Mouse (Mus musculus): ENCODE measurements around the gene Egfl7. TPM values are rescaled to one million over a fixed set of nuclear protein-coding genes. Genes with fewer than 3 reads are reported as not detected.

Gene Egfl7
- polyA plus RNA-seq, 1 experiment, result 37.7 TPM

DNA sequence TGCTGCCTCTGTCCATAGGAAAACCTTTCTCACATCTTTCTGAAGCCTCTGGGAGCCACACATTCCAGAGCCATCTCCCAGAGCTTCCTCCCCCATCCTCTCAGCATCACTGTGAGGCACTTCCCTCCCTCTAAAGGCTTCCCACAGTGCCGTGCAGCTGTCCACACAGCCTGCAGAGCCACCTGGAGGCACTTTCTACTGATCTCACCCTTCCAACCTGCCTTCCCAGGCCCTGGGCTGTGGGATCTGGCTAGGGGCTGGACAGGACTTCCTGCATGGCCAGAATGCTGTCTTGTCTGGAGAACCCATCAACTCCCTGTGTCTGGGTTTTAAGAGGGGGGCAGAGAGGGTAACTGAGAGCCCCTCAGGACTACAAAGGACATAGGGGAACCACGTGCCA, 32.3 kb upstream of the Egfl7 start:
- TF ChIP-seq EP300 (IDR thresholded peaks at IDR 0.05; ENCODE audit: insufficient read depth, low read depth, low read length), result no peak
- TF ChIP-seq POLR2A (IDR thresholded peaks at IDR 0.05; ENCODE audit: insufficient read depth, low read length), result no peak
- TF ChIP-seq CTCF (IDR thresholded peaks at IDR 0.05; ENCODE audit: low read depth, low read length), result peak; percentile 47
- H3K27ac ChIP-seq (ENCODE audit: insufficient read depth, low read length), result no peak overlapping the region
- H3K27me3 ChIP-seq (ENCODE audit: control insufficient read depth, insufficient read depth, low read length, poor library complexity, severe bottlenecking), result no peaks in the 10 kb centered on the region
- H3K9me3 ChIP-seq (replicated peaks; ENCODE audit: control insufficient read depth, insufficient read depth, low read length, poor library complexity, severe bottlenecking), result no peaks in the 10 kb centered on the region
- H3K9ac ChIP-seq (ENCODE audit: low read depth, poor library complexity, severe bottlenecking), result no peak overlapping the region
- no peak overlapping the region for H3K4me3 ChIP-seq (ENCODE audit: low read depth, low read length)
- H3K4me1 ChIP-seq (ENCODE audit: control insufficient read depth, insufficient read depth, low read length), result no peaks in the 10 kb centered on the region
- H3K36me3 ChIP-seq (ENCODE audit: control insufficient read depth, insufficient read depth, low read length, poor library complexity, severe bottlenecking), result no peaks in the 10 kb centered on the region

DNA sequence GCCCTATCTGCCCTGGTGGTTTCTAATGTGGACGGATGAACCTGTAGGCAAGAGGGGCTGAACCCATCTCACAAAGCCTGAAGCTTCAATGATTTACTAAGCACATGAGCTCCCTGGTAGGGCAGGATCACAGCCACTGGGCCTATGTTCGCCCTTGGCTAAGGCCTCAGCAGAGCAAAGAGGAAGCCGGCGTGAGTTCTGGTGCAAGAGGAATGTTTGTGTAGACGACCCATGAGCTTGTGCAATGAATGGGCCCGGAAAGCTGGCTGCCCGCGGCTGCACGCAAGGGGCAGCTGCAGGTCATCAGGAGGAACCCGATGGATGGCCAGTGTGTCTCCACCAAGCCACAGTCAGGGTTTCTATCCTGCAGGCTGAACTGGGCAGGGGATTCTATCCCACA, 30.0 kb upstream of the Egfl7 start:
- Histone ChIP-seq H3K27ac (ENCODE audit: insufficient read depth, low read length) (no peak overlapping the region), H3K27me3 (ENCODE audit: control insufficient read depth, insufficient read depth, low read length, poor library complexity, severe bottlenecking) (no peaks in the 10 kb centered on the region), H3K9me3 (replicated peaks; ENCODE audit: control insufficient read depth, insufficient read depth, low read length, poor library complexity, severe bottlenecking) (no peaks in the 10 kb centered on the region), H3K4me3 (ENCODE audit: low read depth, low read length) (no peak overlapping the region), H3K9ac (ENCODE audit: low read depth, poor library complexity, severe bottlenecking) (no peak overlapping the region), H3K36me3 (ENCODE audit: control insufficient read depth, insufficient read depth, low read length, poor library complexity, severe bottlenecking) (no peaks in the 10 kb centered on the region), H3K4me1 (ENCODE audit: control insufficient read depth, insufficient read depth, low read length) (no peaks in the 10 kb centered on the region)
- TF ChIP-seq POLR2A (IDR thresholded peaks at IDR 0.05; ENCODE audit: insufficient read depth, low read length), result no peak
- no peak for TF ChIP-seq EP300 (IDR thresholded peaks at IDR 0.05; ENCODE audit: insufficient read depth, low read depth, low read length)
- no peak for TF ChIP-seq CTCF (IDR thresholded peaks at IDR 0.05; ENCODE audit: low read depth, low read length)

- H3K27ac ChIP-seq (ENCODE audit: insufficient read depth, low read length), result no peak overlapping the region
- H3K4me3 ChIP-seq (ENCODE audit: low read depth, low read length), result no peak overlapping the region
- TF ChIP-seq CTCF (IDR thresholded peaks at IDR 0.05; ENCODE audit: low read depth, low read length) (no peak), POLR2A (IDR thresholded peaks at IDR 0.05; ENCODE audit: insufficient read depth, low read length) (no peak), EP300 (IDR thresholded peaks at IDR 0.05; ENCODE audit: insufficient read depth, low read depth, low read length) (no peak)
- H3K9me3 ChIP-seq (replicated peaks; ENCODE audit: control insufficient read depth, insufficient read depth, low read length, poor library complexity, severe bottlenecking), result no peaks in the 10 kb centered on the region
- no peaks in the 10 kb centered on the region for H3K36me3 ChIP-seq (ENCODE audit: control insufficient read depth, insufficient read depth, low read length, poor library complexity, severe bottlenecking)
- no peak overlapping the region for H3K9ac ChIP-seq (ENCODE audit: low read depth, poor library complexity, severe bottlenecking)
- no peaks in the 10 kb centered on the region for H3K4me1 ChIP-seq (ENCODE audit: control insufficient read depth, insufficient read depth, low read length)
- no peaks in the 10 kb centered on the region for H3K27me3 ChIP-seq (ENCODE audit: control insufficient read depth, insufficient read depth, low read length, poor library complexity, severe bottlenecking)
These were observed 29.6 kb upstream of the Egfl7 start for GRCm38 (mm10) chr2:26550205-26550604.

- no peak for TF ChIP-seq EP300 (IDR thresholded peaks at IDR 0.05; ENCODE audit: insufficient read depth, low read depth, low read length)
- no peak for TF ChIP-seq POLR2A (IDR thresholded peaks at IDR 0.05; ENCODE audit: insufficient read depth, low read length)
- TF ChIP-seq CTCF (IDR thresholded peaks at IDR 0.05; ENCODE audit: low read depth, low read length), result no peak
- Histone ChIP-seq H3K9ac (ENCODE audit: low read depth, poor library complexity, severe bottlenecking) (no peak overlapping the region), H3K9me3 (replicated peaks; ENCODE audit: control insufficient read depth, insufficient read depth, low read length, poor library complexity, severe bottlenecking) (no peaks in the 10 kb centered on the region), H3K4me1 (ENCODE audit: control insufficient read depth, insufficient read depth, low read length) (no peaks in the 10 kb centered on the region), H3K4me3 (ENCODE audit: low read depth, low read length) (no peak overlapping the region), H3K27me3 (ENCODE audit: control insufficient read depth, insufficient read depth, low read length, poor library complexity, severe bottlenecking) (no peaks in the 10 kb centered on the region), H3K36me3 (ENCODE audit: control insufficient read depth, insufficient read depth, low read length, poor library complexity, severe bottlenecking) (no peaks in the 10 kb centered on the region), H3K27ac (ENCODE audit: insufficient read depth, low read length) (no peak overlapping the region)
These were observed 29.0 kb upstream of the Egfl7 start for GRCm38 (mm10) chr2:26550777-26551176.

- H3K4me1 ChIP-seq (ENCODE audit: control insufficient read depth, insufficient read depth, low read length), result peaks cover 2% of the 10 kb centered on the region
- no peak overlapping the region for H3K9ac ChIP-seq (ENCODE audit: low read depth, poor library complexity, severe bottlenecking)
- no peak overlapping the region for H3K4me3 ChIP-seq (ENCODE audit: low read depth, low read length)
- H3K36me3 ChIP-seq (ENCODE audit: control insufficient read depth, insufficient read depth, low read length, poor library complexity, severe bottlenecking), result no peaks in the 10 kb centered on the region
- H3K27me3 ChIP-seq (ENCODE audit: control insufficient read depth, insufficient read depth, low read length, poor library complexity, severe bottlenecking), result no peaks in the 10 kb centered on the region
- TF ChIP-seq EP300 (IDR thresholded peaks at IDR 0.05; ENCODE audit: insufficient read depth, low read depth, low read length) (no peak), CTCF (IDR thresholded peaks at IDR 0.05; ENCODE audit: low read depth, low read length) (no peak), POLR2A (IDR thresholded peaks at IDR 0.05; ENCODE audit: insufficient read depth, low read length) (no peak)
- H3K9me3 ChIP-seq (replicated peaks; ENCODE audit: control insufficient read depth, insufficient read depth, low read length, poor library complexity, severe bottlenecking), result no peaks in the 10 kb centered on the region
- no peak overlapping the region for H3K27ac ChIP-seq (ENCODE audit: insufficient read depth, low read length)
These were observed 28.4 kb upstream of the Egfl7 start for GRCm38 (mm10) chr2:26551446-26551845.

- TF ChIP-seq CTCF (IDR thresholded peaks at IDR 0.05; ENCODE audit: low read depth, low read length) (no peak), POLR2A (IDR thresholded peaks at IDR 0.05; ENCODE audit: insufficient read depth, low read length) (no peak)
- Histone ChIP-seq H3K4me1 (ENCODE audit: control insufficient read depth, insufficient read depth, low read length) (peaks cover 3% of the 10 kb centered on the region), H3K36me3 (ENCODE audit: control insufficient read depth, insufficient read depth, low read length, poor library complexity, severe bottlenecking) (no peaks in the 10 kb centered on the region), H3K4me3 (ENCODE audit: low read depth, low read length) (no peak overlapping the region), H3K9ac (ENCODE audit: low read depth, poor library complexity, severe bottlenecking) (no peak overlapping the region), H3K27me3 (ENCODE audit: control insufficient read depth, insufficient read depth, low read length, poor library complexity, severe bottlenecking) (no peaks in the 10 kb centered on the region), H3K27ac (ENCODE audit: insufficient read depth, low read length) (0 out of 2 replicates have a peak overlapping the region, but pooled peaks have one; percentile 12), H3K9me3 (replicated peaks; ENCODE audit: control insufficient read depth, insufficient read depth, low read length, poor library complexity, severe bottlenecking) (no peaks in the 10 kb centered on the region)
These were observed 27.7 kb upstream of the Egfl7 start for GRCm38 (mm10) chr2:26552066-26552465.

Measured in ES-Bruce4 (cell line).